Mouse (Mus musculus): Measurements from ENCODE around the gene Gpr137b.

GRCm38 (mm10) chr13:13377180-13377579 lies 16.6 kb downstream of the Gpr137b start:
- no peak for TF ChIP-seq EP300 (optimal IDR thresholded peaks at IDR 0.05)
- TF ChIP-seq CTCF (IDR thresholded peaks at IDR 0.05; ENCODE audit: low read depth) = no peak

All from stomach, postnatal 0 days (tissue).